Mouse (Mus musculus): ENCODE results near the gene Gm3045. TPM values are rescaled to one million over a fixed set of nuclear protein-coding genes. Genes with fewer than 3 reads are reported as not detected.

Gm3045 gene
- polyA plus RNA-seq, 2 experiments, result not detected

DNA sequence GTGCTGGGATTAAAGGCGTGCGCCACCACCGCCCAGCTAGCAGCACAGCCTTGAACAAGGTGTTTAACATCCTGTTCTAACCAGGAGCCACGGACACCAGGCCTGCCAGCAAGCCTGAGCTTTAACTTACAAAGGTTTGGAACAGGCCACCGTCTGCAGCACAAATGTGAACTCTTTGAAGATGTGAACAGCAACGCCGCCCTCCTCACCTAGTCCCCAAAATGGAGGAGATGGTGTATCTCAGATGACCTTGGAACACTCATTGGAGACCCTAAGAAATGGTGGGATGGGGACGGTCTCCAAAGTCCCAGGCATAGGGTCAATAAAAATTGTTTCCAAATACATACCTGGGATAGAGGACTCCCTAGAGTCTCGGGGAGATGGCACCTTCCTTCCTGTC is 46.3 kb downstream of the Gm3045 start:
- DNase-seq (ENCODE audit: low read depth in 3 of 3, low spot score in 3 of 3) (no peak), ATAC-seq (ENCODE audit: insufficient read depth) (no peak)
- TF ChIP-seq EP300 (IDR thresholded peaks at IDR 0.05; ENCODE audit: low read depth), result no peak
- TF ChIP-seq CTCF (IDR thresholded peaks at IDR 0.05; ENCODE audit: low read depth), result no peak
- Histone ChIP-seq H3K9ac (replicated peaks) (no peak overlapping the region), H3K27ac (no peak overlapping the region), H3K4me1 (replicated peaks; ENCODE audit: control insufficient read depth in 2 of 2, insufficient read depth in 2 of 2, low read length in 1 of 2) (peaks cover 0 to 5% of the 10 kb centered on the region in 2 experiments; a peak in 1 of 4 replicates), H3K27me3 (ENCODE audit: control insufficient read depth, insufficient read depth, low read length) (no peaks in the 10 kb centered on the region), H3K4me2 (ENCODE audit: low read depth) (no peak overlapping the region), H3K36me3 (replicated peaks; ENCODE audit: control insufficient read depth, insufficient read depth, low read depth) (no peaks in the 10 kb centered on the region), H3K9me3 (ENCODE audit: control insufficient read depth, low read length) (no peaks in the 10 kb centered on the region), H3K4me3 (ENCODE audit: insufficient read depth in 1 of 2, low read depth in 2 of 2, low read length in 2 of 2) (no peak overlapping the region)
- WGBS (ENCODE audit: insufficient replicate concordance), result 68% methylated on average over 9 of the region's 9 CpGs

DNA sequence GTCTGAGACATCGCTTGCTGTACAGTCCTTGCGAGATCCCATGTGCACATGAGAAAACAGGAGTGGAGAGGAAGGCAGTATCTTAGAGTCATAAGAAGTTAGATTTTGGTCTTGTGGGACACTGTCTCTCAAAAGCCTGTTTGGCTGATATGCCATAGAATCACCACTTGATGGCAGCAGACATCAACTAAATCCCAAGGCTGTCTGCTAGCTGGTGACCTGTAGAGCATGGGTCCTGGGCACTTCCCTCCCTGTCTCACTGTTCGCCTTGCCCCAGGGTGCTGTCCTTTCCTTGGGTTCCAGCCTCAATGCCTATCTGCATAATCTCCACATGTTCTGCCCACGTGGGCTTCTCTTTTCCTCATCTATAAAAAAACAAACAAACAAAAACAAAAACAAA is 49.0 kb downstream of the Gm3045 start:
- ATAC-seq (ENCODE audit: insufficient read depth) (no peak), DNase-seq (ENCODE audit: low read depth in 3 of 3, low spot score in 3 of 3) (peak in 1 of 3 experiments; percentile 12)
- no peaks in the 10 kb centered on the region for H3K27me3 ChIP-seq (ENCODE audit: control insufficient read depth, insufficient read depth, low read length)
- peaks cover 0 to 5% of the 10 kb centered on the region in 2 experiments; a peak in 1 of 4 replicates for H3K4me1 ChIP-seq (replicated peaks; ENCODE audit: control insufficient read depth in 2 of 2, insufficient read depth in 2 of 2, low read length in 1 of 2)
- no peak for TF ChIP-seq EP300 (IDR thresholded peaks at IDR 0.05; ENCODE audit: low read depth)
- peak; percentile 65 for TF ChIP-seq CTCF (IDR thresholded peaks at IDR 0.05; ENCODE audit: low read depth)
- H3K36me3 ChIP-seq (replicated peaks; ENCODE audit: control insufficient read depth, insufficient read depth, low read depth), result no peaks in the 10 kb centered on the region
- H3K27ac ChIP-seq, result no peak overlapping the region
- no peak overlapping the region for H3K9ac ChIP-seq (replicated peaks)
- H3K4me3 ChIP-seq (ENCODE audit: insufficient read depth in 1 of 2, low read depth in 2 of 2, low read length in 2 of 2), result no peak overlapping the region
- H3K9me3 ChIP-seq (ENCODE audit: control insufficient read depth, low read length), result no peaks in the 10 kb centered on the region
- 27% methylated on average over 4 of the region's 4 CpGs for WGBS (ENCODE audit: insufficient replicate concordance)
- H3K4me2 ChIP-seq (ENCODE audit: low read depth), result no peak overlapping the region

DNA sequence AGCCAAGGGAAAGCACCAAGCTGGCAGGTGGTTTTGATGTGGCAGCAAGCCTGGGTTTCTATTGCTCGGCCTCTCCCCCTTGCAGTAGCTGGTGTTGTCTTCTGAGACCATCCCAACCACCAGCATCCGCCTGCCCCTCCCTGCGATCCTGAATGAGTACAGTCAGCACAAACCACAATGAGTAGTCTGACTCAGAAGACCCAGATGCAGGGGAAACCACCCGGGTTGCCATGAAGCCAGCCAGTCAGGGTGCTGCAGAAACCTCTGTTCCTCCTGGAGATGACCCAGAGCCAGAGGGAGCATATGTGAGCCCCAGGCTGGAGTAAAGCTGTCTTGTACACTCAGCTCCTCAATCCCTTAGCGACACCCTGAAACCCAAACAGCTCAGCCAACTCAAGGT is 50.4 kb downstream of the Gm3045 start:
- H3K36me3 ChIP-seq (replicated peaks; ENCODE audit: control insufficient read depth, insufficient read depth, low read depth), result no peaks in the 10 kb centered on the region
- no peak overlapping the region for H3K4me2 ChIP-seq (ENCODE audit: low read depth)
- H3K4me1 ChIP-seq (replicated peaks; ENCODE audit: control insufficient read depth in 2 of 2, insufficient read depth in 2 of 2, low read length in 1 of 2), result peaks cover 0 to 5% of the 10 kb centered on the region in 2 experiments; a peak in 1 of 4 replicates
- DNase-seq (ENCODE audit: low read depth in 3 of 3, low spot score in 3 of 3) (no peak), ATAC-seq (ENCODE audit: insufficient read depth) (no peak)
- H3K9ac ChIP-seq (replicated peaks), result no peak overlapping the region
- H3K4me3 ChIP-seq (ENCODE audit: insufficient read depth in 1 of 2, low read depth in 2 of 2, low read length in 2 of 2), result no peak overlapping the region
- no peaks in the 10 kb centered on the region for H3K9me3 ChIP-seq (ENCODE audit: control insufficient read depth, low read length)
- no peaks in the 10 kb centered on the region for H3K27me3 ChIP-seq (ENCODE audit: control insufficient read depth, insufficient read depth, low read length)
- 29% methylated on average over 5 of the region's 5 CpGs for WGBS (ENCODE audit: insufficient replicate concordance)
- H3K27ac ChIP-seq, result no peak overlapping the region
- TF ChIP-seq EP300 (IDR thresholded peaks at IDR 0.05; ENCODE audit: low read depth) (no peak), CTCF (IDR thresholded peaks at IDR 0.05; ENCODE audit: low read depth) (no peak)

DNA sequence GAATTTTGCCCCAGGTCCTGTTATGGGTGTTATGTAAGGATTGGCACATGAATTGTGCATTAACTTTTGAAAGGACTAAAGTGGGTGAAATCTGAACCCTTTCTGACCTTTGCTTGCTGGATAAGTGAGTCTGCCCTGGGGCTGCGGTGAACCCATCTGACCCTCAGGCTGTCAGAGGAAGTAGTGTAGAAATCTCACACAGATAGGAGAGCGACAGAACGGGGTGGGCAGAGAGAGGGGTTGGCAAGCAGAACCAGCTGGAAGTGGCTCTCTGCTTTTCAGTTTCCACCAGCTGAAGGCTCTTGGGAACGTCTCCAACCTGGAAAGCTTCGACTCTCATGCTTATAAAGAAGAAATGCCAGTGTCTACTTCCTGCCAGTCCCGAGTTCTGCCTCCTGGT is 50.9 kb downstream of the Gm3045 start:
- H3K27me3 ChIP-seq (ENCODE audit: control insufficient read depth, insufficient read depth, low read length), result no peaks in the 10 kb centered on the region
- H3K27ac ChIP-seq, result no peak overlapping the region
- no peaks in the 10 kb centered on the region for H3K9me3 ChIP-seq (ENCODE audit: control insufficient read depth, low read length)
- DNase-seq (ENCODE audit: low read depth in 3 of 3, low spot score in 3 of 3) (no peak), ATAC-seq (ENCODE audit: insufficient read depth) (no peak)
- H3K9ac ChIP-seq (replicated peaks), result no peak overlapping the region
- H3K36me3 ChIP-seq (replicated peaks; ENCODE audit: control insufficient read depth, insufficient read depth, low read depth), result no peaks in the 10 kb centered on the region
- H3K4me3 ChIP-seq (ENCODE audit: insufficient read depth in 1 of 2, low read depth in 2 of 2, low read length in 2 of 2), result no peak overlapping the region
- H3K4me2 ChIP-seq (ENCODE audit: low read depth), result no peak overlapping the region
- no peak for TF ChIP-seq CTCF (IDR thresholded peaks at IDR 0.05; ENCODE audit: low read depth)
- no peak for TF ChIP-seq EP300 (IDR thresholded peaks at IDR 0.05; ENCODE audit: low read depth)
- WGBS (ENCODE audit: insufficient replicate concordance), result 16% methylated on average over 6 of the region's 6 CpGs
- peaks cover 0 to 5% of the 10 kb centered on the region in 2 experiments; a peak in 1 of 4 replicates for H3K4me1 ChIP-seq (replicated peaks; ENCODE audit: control insufficient read depth in 2 of 2, insufficient read depth in 2 of 2, low read length in 1 of 2)

DNA sequence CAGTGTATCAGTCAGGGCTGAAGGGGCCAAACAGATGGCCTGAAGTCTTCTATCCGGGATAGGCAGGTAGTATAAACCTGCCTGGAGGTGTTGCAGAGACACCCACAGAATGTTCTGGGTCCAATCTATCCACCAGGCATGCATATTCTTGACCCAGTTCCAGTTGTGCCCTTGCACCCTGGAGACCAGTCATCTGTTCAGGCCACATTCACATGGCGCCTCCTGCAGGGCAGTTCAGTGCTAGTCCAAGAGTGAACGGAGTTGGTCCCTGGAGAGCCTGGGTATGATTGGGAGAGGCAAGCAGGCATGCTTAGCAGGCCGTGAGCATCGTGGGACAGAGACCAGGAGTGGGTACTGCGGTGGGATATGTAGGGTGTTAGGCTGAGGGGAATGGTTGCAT is 51.6 kb downstream of the Gm3045 start:
- WGBS (ENCODE audit: insufficient replicate concordance), result 59% methylated on average over 6 of the region's 6 CpGs
- TF ChIP-seq EP300 (IDR thresholded peaks at IDR 0.05; ENCODE audit: low read depth), result no peak
- peak; percentile 25; the same call in 1 of the 2 replicates for TF ChIP-seq CTCF (IDR thresholded peaks at IDR 0.05; ENCODE audit: low read depth)

More for the DNA sequence above, 51.6 kb downstream of the Gm3045 start:
- Histone ChIP-seq H3K4me3 (ENCODE audit: insufficient read depth in 1 of 2, low read depth in 2 of 2, low read length in 2 of 2) (no peak overlapping the region), H3K9me3 (ENCODE audit: control insufficient read depth, low read length) (no peaks in the 10 kb centered on the region), H3K36me3 (replicated peaks; ENCODE audit: control insufficient read depth, insufficient read depth, low read depth) (no peaks in the 10 kb centered on the region), H3K9ac (replicated peaks) (no peak overlapping the region), H3K27me3 (ENCODE audit: control insufficient read depth, insufficient read depth, low read length) (no peaks in the 10 kb centered on the region), H3K27ac (no peak overlapping the region), H3K4me2 (ENCODE audit: low read depth) (no peak overlapping the region), H3K4me1 (replicated peaks; ENCODE audit: control insufficient read depth in 2 of 2, insufficient read depth in 2 of 2, low read length in 1 of 2) (peaks cover 0 to 5% of the 10 kb centered on the region in 2 experiments; a peak in 1 of 4 replicates)
- no peak for ATAC-seq (ENCODE audit: insufficient read depth)
- no peak for DNase-seq (ENCODE audit: low read depth in 3 of 3, low spot score in 3 of 3)

Data from liver, embryonic 14.5 days (tissue).